Comparison of ENCODE assay signal across 12 mouse cellular contexts in the genomic region with DNA sequence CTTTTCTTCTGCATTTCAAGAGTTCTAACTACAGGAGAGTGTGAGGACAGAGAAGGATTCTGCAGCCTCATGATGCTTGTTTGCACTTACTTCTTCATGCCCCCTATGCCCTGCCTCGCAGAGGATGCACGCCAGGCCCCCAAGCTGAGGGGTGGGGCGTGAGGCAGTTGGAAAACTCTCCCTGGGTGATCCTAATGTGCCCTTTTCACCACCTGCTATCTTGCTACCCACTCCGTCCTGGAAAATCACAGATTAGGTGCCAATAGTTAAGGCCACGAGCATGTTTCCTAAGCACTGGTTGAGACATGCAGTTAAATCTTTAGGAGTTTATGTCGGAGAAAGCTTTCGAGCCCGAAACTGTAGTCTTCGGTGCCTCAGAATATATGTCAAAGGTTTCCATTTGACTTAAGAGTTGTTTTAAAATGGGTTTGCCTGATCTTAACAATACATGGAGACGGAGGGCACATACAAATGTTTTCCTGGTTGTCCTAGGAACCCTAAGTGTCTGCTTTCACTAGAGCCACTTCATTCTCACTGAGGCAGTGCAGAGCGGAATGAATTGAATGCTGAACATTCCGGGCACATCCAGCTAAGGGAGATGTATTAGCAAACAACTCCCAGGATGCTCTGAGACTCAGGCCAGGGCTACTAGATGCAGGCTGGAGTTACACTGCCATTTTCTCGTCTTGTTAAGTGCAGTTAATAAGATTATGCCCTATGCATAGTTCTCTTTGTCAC. TPM values are rescaled to one million over a fixed set of nuclear protein-coding genes. Genes with fewer than 3 reads are reported as not detected.
DNase-seq lines count a peak whose midpoint lies in the region; ATAC-seq and TF ChIP-seq lines count a peak whose summit lies in the region.
"Had no signal": no experiment of that assay in that cellular context is flagged by ENCODE, and none has a peak within 500 bp of the region (broad histone marks: within the 10 kb centered on the region; RNA-seq: fewer than 3 reads in every experiment).

No protein-coding gene starts in this region.

- DNase-seq in hindbrain, postnatal 0 days (ENCODE audit: low spot score), result peak; percentile 12
- DNase-seq in hindbrain, embryonic 10.5 days (ENCODE audit: low spot score), result no peak
- DNase-seq in heart, adult 9 months (ENCODE audit: low spot score in 2 of 2), result peak; percentile 55 to 65
- DNase-seq in lung, postnatal 10 days, result peak; percentile 19
- no peak for DNase-seq in frontal cortex, postnatal 25 days (ENCODE audit: low spot score in 2 of 2)
- DNase-seq in gastrocnemius, postnatal 36 days, result no peak
- DNase-seq: cerebellum, adult 18-20 months; kidney, adult 9 months; lung, embryonic 14.5 days had no signal

- H3K9ac ChIP-seq in hindbrain, postnatal 0 days (replicated peaks; ENCODE audit: low read length), result no peak overlapping the region
- 0 out of 2 replicates have a peak overlapping the region, but pooled peaks have one; percentile 30 for H3K9ac ChIP-seq in heart, embryonic 14.5 days (ENCODE audit: low read length)
- H3K9ac ChIP-seq: limb, embryonic 15.5 days; lung, embryonic 14.5 days had no signal

- no peak overlapping the region for H3K4me3 ChIP-seq in hindbrain, postnatal 0 days (ENCODE audit: low read length)
- H3K4me3 ChIP-seq in hindbrain, embryonic 10.5 days, result no peak overlapping the region
- no peak overlapping the region for H3K4me3 ChIP-seq in heart, embryonic 14.5 days (ENCODE audit: control insufficient read depth in 1 of 2, insufficient read depth in 1 of 2, low read depth in 1 of 2, low read length in 2 of 2)
- H3K4me3 ChIP-seq: erythroblast, embryonic 14.5 days; limb, embryonic 15.5 days had no signal

- TF ChIP-seq CTCF in hindbrain, postnatal 0 days (IDR thresholded peaks at IDR 0.05; ENCODE audit: low read depth), result no peak

- H3K36me3 ChIP-seq in hindbrain, postnatal 0 days (ENCODE audit: insufficient read depth, low read length), result no peaks in the 10 kb centered on the region
- H3K36me3 ChIP-seq in hindbrain, embryonic 10.5 days, result no peaks in the 10 kb centered on the region
- no peaks in the 10 kb centered on the region for H3K36me3 ChIP-seq in heart, embryonic 14.5 days (ENCODE audit: control insufficient read depth, insufficient read depth, low read length)
- H3K36me3 ChIP-seq: limb, embryonic 15.5 days had no signal

- H3K9me3 ChIP-seq in hindbrain, postnatal 0 days (ENCODE audit: low read length), result no peaks in the 10 kb centered on the region
- H3K9me3 ChIP-seq in hindbrain, embryonic 10.5 days, result no peaks in the 10 kb centered on the region
- H3K9me3 ChIP-seq in heart, embryonic 14.5 days (ENCODE audit: control insufficient read depth, low read length), result no peaks in the 10 kb centered on the region
- H3K9me3 ChIP-seq: limb, embryonic 15.5 days had no signal

- intact Hi-C loops in gastrocnemius, postnatal 36 days (cut with DNase I), result no loop called here

- H3K27me3 ChIP-seq in hindbrain, postnatal 0 days (ENCODE audit: insufficient read depth, low read length), result no peaks in the 10 kb centered on the region
- no peaks in the 10 kb centered on the region for H3K27me3 ChIP-seq in hindbrain, embryonic 10.5 days (ENCODE audit: insufficient read depth, poor library complexity, severe bottlenecking)
- no peaks in the 10 kb centered on the region for H3K27me3 ChIP-seq in heart, embryonic 14.5 days (ENCODE audit: control insufficient read depth, insufficient read depth, low read length)
- H3K27me3 ChIP-seq: limb, embryonic 15.5 days had no signal

- 74% methylated on average over 13 of the region's 13 CpGs for WGBS in hindbrain, postnatal 0 days
- WGBS in hindbrain, embryonic 10.5 days, result 81% methylated on average over 13 of the region's 13 CpGs
- WGBS in heart, embryonic 14.5 days, result 23% methylated on average over 13 of the region's 13 CpGs

- H3K4me1 ChIP-seq in hindbrain, postnatal 0 days (ENCODE audit: insufficient read depth, low read length), result no peaks in the 10 kb centered on the region
- H3K4me1 ChIP-seq in hindbrain, embryonic 10.5 days (replicated peaks), result no peaks in the 10 kb centered on the region
- H3K4me1 ChIP-seq in heart, embryonic 14.5 days (ENCODE audit: control insufficient read depth in 2 of 2, insufficient read depth in 2 of 2, low read length in 2 of 2), result peaks cover 2 to 5% of the 10 kb centered on the region in 2 experiments; a peak in 2 of 4 replicates
- H3K4me1 ChIP-seq: limb, embryonic 15.5 days had no signal

- H3K27ac ChIP-seq in hindbrain, postnatal 0 days, result no peak overlapping the region
- no peak overlapping the region for H3K27ac ChIP-seq in hindbrain, embryonic 10.5 days
- peak overlapping the region; percentile 79 to 80 for H3K27ac ChIP-seq in heart, embryonic 14.5 days (replicated peaks in 1 of 2; ENCODE audit: control insufficient read depth in 1 of 2, insufficient read depth in 1 of 2, low read depth in 2 of 2, low read length in 2 of 2)
- H3K27ac ChIP-seq: limb, embryonic 15.5 days had no signal

- 0 out of 2 replicates have a peak, but pooled peaks have one; percentile 47 for ATAC-seq in hindbrain, postnatal 0 days
- ATAC-seq in heart, embryonic 14.5 days (ENCODE audit: insufficient number of reproducible peaks, insufficient read depth, low FRiP score, low read depth), result peak; percentile 88

- H3K4me2 ChIP-seq in hindbrain, postnatal 0 days (ENCODE audit: low read depth, low read length), result no peak overlapping the region
- H3K4me2 ChIP-seq in heart, embryonic 14.5 days (ENCODE audit: low read length), result peak overlapping the region; percentile 48
- H3K4me2 ChIP-seq: limb, embryonic 15.5 days; lung, embryonic 14.5 days had no signal

RNA-seq across cellular contexts. Expression of a gene that starts 51.7 kb away (rescaled TPM):
- total RNA-seq in hindbrain, postnatal 0 days (2014; rRNA removed), result 13.6 and 14.9 TPM in 2 replicates
- 70.7 and 71.1 TPM in 2 replicates for polyA plus RNA-seq in hindbrain, postnatal 0 days (2015; fragmentation: Nextera tagmentation; extraction: Ambion mirVana)
- polyA plus RNA-seq in hindbrain, embryonic 10.5 days (2016; fragmentation: Nextera tagmentation; extraction: Ambion mirVana), result 44.8 and 50.3 TPM in 2 replicates
- 19.8 and 23.6 TPM in 2 replicates for polyA plus RNA-seq in heart, embryonic 14.5 days (2014; fragmentation: Nextera tagmentation; extraction: Ambion mirVana)
- 1 to 10 TPM; 6.9 to 7.9 TPM for total RNA-seq in gastrocnemius, postnatal 36 days (2021)

Comparison
In these comparisons a context has a peak if more than half of its experiments do, and no peak if none do; other contexts are left out.
1. DNase-seq: peak in hindbrain, postnatal 0 days (single experiment), heart, adult 9 months (2 of 2) and lung, postnatal 10 days (single experiment); none in hindbrain, embryonic 10.5 days (single experiment), frontal cortex, postnatal 25 days (0 of 2) and gastrocnemius, postnatal 36 days (0 of 2).
2. H3K27ac ChIP-seq: peak in heart, embryonic 14.5 days (2 of 2); none in hindbrain, postnatal 0 days (single experiment) and hindbrain, embryonic 10.5 days (single experiment).